In the genomic region with DNA sequence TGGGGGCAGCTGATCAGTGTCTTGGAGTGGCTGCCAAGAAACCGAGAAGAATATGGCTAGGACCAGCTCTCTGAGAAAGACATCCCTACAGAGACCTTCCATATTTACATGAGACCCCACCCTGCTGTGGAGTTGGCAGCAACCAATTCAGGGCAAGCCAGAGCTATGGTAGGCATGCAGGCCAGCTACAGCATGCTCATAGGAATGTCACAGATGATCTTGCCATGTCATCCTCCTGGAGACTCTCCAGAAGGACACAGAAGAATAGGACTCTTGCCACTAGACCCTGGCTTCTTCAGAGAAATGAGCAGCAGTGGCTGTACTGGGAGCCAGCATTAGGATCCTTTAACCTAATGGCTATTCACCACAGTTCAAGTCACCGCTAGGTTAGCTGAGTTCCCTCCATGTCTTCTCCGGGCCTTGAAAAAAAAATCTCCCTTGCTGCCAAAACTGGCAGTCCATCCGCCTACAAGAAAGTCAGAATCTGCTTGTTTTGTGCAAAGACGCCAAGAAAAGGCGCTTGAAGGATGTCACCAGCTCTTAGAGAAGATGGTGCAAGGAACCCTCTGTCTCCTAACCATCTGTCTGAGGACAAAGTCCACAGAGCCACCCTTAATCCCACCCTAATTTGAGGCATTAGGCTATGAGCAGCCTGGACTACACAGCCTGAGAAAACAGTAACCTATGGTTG, we compare ENCODE assay signal across 11 mouse cellular contexts. TPM values are rescaled to one million over a fixed set of nuclear protein-coding genes. Genes with fewer than 3 reads are reported as not detected.
DNase-seq lines count a peak whose midpoint lies in the region; ATAC-seq and TF ChIP-seq lines count a peak whose summit lies in the region.
"Had no signal": no experiment of that assay in that cellular context is flagged by ENCODE, and none has a peak within 500 bp of the region (broad histone marks: within the 10 kb centered on the region; RNA-seq: fewer than 3 reads in every experiment).

No protein-coding gene starts in this region.

- TF ChIP-seq CTCF in left cerebral cortex, adult 2 months (IDR thresholded peaks at IDR 0.05) = no peak; the same call in 1 of the 2 replicates

- 0 out of 2 replicates have a peak, but pooled peaks cover 4% of the 10 kb centered on the region for H3K4me1 ChIP-seq in forebrain, embryonic 14.5 days (ENCODE audit: control insufficient read depth, insufficient read depth, low read length)
- H3K4me1 ChIP-seq in forebrain, embryonic 12.5 days = peaks cover 21% of the 10 kb centered on the region
- H3K4me1 ChIP-seq: embryonic facial prominence, embryonic 12.5 days; liver, embryonic 15.5 days had no signal

- H3K27me3 ChIP-seq in forebrain, embryonic 14.5 days (replicated peaks; ENCODE audit: control insufficient read depth, insufficient read depth, low read length) = no peaks in the 10 kb centered on the region
- no peaks in the 10 kb centered on the region for H3K27me3 ChIP-seq in forebrain, embryonic 12.5 days
- H3K27me3 ChIP-seq: embryonic facial prominence, embryonic 12.5 days; kidney, embryonic 15.5 days; liver, embryonic 15.5 days had no signal

- H3K27ac ChIP-seq in forebrain, embryonic 14.5 days (ENCODE audit: low read depth, low read length) = no peak overlapping the region
- H3K27ac ChIP-seq in forebrain, embryonic 12.5 days = no peak overlapping the region
- peak overlapping the region; percentile 70 for H3K27ac ChIP-seq in left cerebral cortex, adult 2 months
- H3K27ac ChIP-seq: embryonic facial prominence, embryonic 12.5 days; kidney, embryonic 15.5 days; liver, embryonic 15.5 days had no signal

- no peak overlapping the region for H3K4me3 ChIP-seq in forebrain, embryonic 14.5 days (ENCODE audit: low read depth, low read length)
- H3K4me3 ChIP-seq in forebrain, embryonic 12.5 days (replicated peaks) = no peak overlapping the region
- H3K4me3 ChIP-seq in left cerebral cortex, adult 2 months = no peak overlapping the region
- H3K4me3 ChIP-seq: embryonic facial prominence, embryonic 12.5 days; kidney, embryonic 15.5 days; liver, embryonic 15.5 days had no signal

- DNase-seq in forebrain, embryonic 14.5 days (ENCODE audit: low spot score) = no peak
- no peak for DNase-seq in left cerebral cortex, adult 2 months (ENCODE audit: extremely low spot score in 1 of 2, low spot score in 2 of 2)
- no peak for DNase-seq in left cerebral cortex, adult 11 months (ENCODE audit: low spot score)
- peak; percentile 32 for DNase-seq in adipocyte (ENCODE audit: low spot score)
- peak; percentile 31 for DNase-seq in cerebellum, postnatal 25 days
- no peak for DNase-seq in thymus, postnatal 25 days
- no peak for DNase-seq in spleen, postnatal 36 days (ENCODE audit: low spot score in 2 of 2)

- H3K36me3 ChIP-seq in forebrain, embryonic 14.5 days (ENCODE audit: control insufficient read depth, insufficient read depth, low read length) = no peaks in the 10 kb centered on the region
- H3K36me3 ChIP-seq in forebrain, embryonic 12.5 days (replicated peaks) = no peaks in the 10 kb centered on the region
- H3K36me3 ChIP-seq: embryonic facial prominence, embryonic 12.5 days; kidney, embryonic 15.5 days; liver, embryonic 15.5 days had no signal

- WGBS in forebrain, embryonic 14.5 days = 81% methylated on average over 6 of the region's 6 CpGs
- 90% methylated on average over 6 of the region's 6 CpGs for WGBS in forebrain, embryonic 12.5 days

- intact Hi-C loops in left cerebral cortex, adult 2 months (cut with DNase I) = loop anchor here (1.0 to 5.0 kb wide), 4 partner anchors 190 to 618 kb away; a partner anchor contains a TSS

- no peak overlapping the region for H3K9ac ChIP-seq in forebrain, embryonic 14.5 days (ENCODE audit: low read length)
- no peak overlapping the region for H3K9ac ChIP-seq in forebrain, embryonic 12.5 days
- H3K9ac ChIP-seq: embryonic facial prominence, embryonic 12.5 days; kidney, embryonic 15.5 days; liver, embryonic 15.5 days had no signal

- ATAC-seq in forebrain, embryonic 14.5 days = 0 out of 2 replicates have a peak, but pooled peaks have one; percentile 10
- ATAC-seq in forebrain, embryonic 12.5 days (ENCODE audit: low FRiP score) = no peak

- H3K9me3 ChIP-seq in forebrain, embryonic 14.5 days (replicated peaks; ENCODE audit: control insufficient read depth, low read length) = no peaks in the 10 kb centered on the region
- no peaks in the 10 kb centered on the region for H3K9me3 ChIP-seq in forebrain, embryonic 12.5 days
- H3K9me3 ChIP-seq: embryonic facial prominence, embryonic 12.5 days; kidney, embryonic 15.5 days; liver, embryonic 15.5 days had no signal

- H3K4me2 ChIP-seq in forebrain, embryonic 14.5 days (ENCODE audit: low read length) = no peak overlapping the region
- no peak overlapping the region for H3K4me2 ChIP-seq in forebrain, embryonic 12.5 days
- H3K4me2 ChIP-seq: embryonic facial prominence, embryonic 12.5 days; kidney, embryonic 15.5 days; liver, embryonic 15.5 days had no signal

RNA-seq across cellular contexts. Expression of a gene that starts 43.0 kb away (rescaled TPM):
- 183 and 184 TPM in 2 replicates for polyA plus RNA-seq in forebrain, embryonic 14.5 days (2014; fragmentation: Nextera tagmentation; extraction: Ambion mirVana)
- polyA plus RNA-seq in forebrain, embryonic 12.5 days (2016; fragmentation: Nextera tagmentation; extraction: Ambion mirVana) = 87.3 and 88.5 TPM in 2 replicates
- total RNA-seq in left cerebral cortex, adult 2 months (2021) = 10 to 100 TPM; 75.9 to 79.0 TPM

Comparison
In these comparisons a context has a peak if more than half of its experiments do, and no peak if none do; other contexts are left out.
1. DNase-seq: peak in adipocyte (single experiment) and cerebellum, postnatal 25 days (2 of 2); none in forebrain, embryonic 14.5 days (single experiment), left cerebral cortex, adult 2 months (0 of 2), left cerebral cortex, adult 11 months (single experiment), thymus, postnatal 25 days (single experiment) and spleen, postnatal 36 days (0 of 2).